Mouse (Mus musculus): ENCODE measurements around the gene Cds2.

Cds2 gene

GRCm38 (mm10) chr2:132340350-132340749 is 77.4 kb downstream of the Cds2 start:
- ATAC-seq (ENCODE audit: insufficient number of reproducible peaks, low FRiP score, low TSS enrichment): no peak

- no peak for ATAC-seq (ENCODE audit: insufficient number of reproducible peaks, low FRiP score, low TSS enrichment)
These were observed 78.3 kb downstream of the Cds2 start for GRCm38 (mm10) chr2:132341293-132341692.

- no peak for ATAC-seq (ENCODE audit: insufficient number of reproducible peaks, low FRiP score, low TSS enrichment)
These were observed 80.9 kb downstream of the Cds2 start for GRCm38 (mm10) chr2:132343846-132344245.
